Mouse (Mus musculus) liver, embryonic 12.5 days (tissue): ENCODE results near the gene Dhh. TPM values are rescaled to one million over a fixed set of nuclear protein-coding genes. Genes with fewer than 3 reads are reported as not detected.
A peak's percentile ranks its signal among the peaks of the same experiment; 100 is the strongest.

ENCODE experiments used
- ATAC-seq: fragments of 200-750 bp; cut with Nextera tagmentation; 2 replicates; pipeline ENCODE4 v1.8.0; 2017; ENCODE audit warnings: moderate number of reproducible peaks, mild to moderate bottlenecking, moderate library complexity
- H3K27ac ChIP-seq: fragments of 300-500 bp; sonication (generic); 2 replicates; pipeline ENCODE4 v1.5.1; 2016; ENCODE audit warnings: mild to moderate bottlenecking
- H3K27me3 ChIP-seq: fragments of 300-500 bp; sonication (generic); replicated peaks from 2 replicates; pipeline ENCODE4 v1.6.1; 2016; ENCODE audit warnings: mild to moderate bottlenecking, moderate library complexity
- H3K36me3 ChIP-seq: fragments of 300-500 bp; sonication (generic); 2 replicates; pipeline ENCODE4 v1.6.1; 2016; ENCODE audit warnings: mild to moderate bottlenecking, moderate library complexity
- H3K4me1 ChIP-seq: fragments of 300-500 bp; sonication (generic); 2 replicates; pipeline ENCODE4 v1.6.1; 2016
- H3K4me2 ChIP-seq: fragments of 300-500 bp; sonication (generic); 2 replicates; pipeline ENCODE4 v1.6.1; 2016; ENCODE audit warnings: mild to moderate bottlenecking, moderate library complexity
- H3K4me3 ChIP-seq: fragments of 300-500 bp; sonication (generic); 2 replicates; pipeline ENCODE4 v1.5.1; 2016; ENCODE audit warnings: mild to moderate bottlenecking, moderate library complexity
- H3K9ac ChIP-seq: fragments of 300-500 bp; sonication (generic); 2 replicates; pipeline ENCODE4 v1.6.1; 2016; ENCODE audit warnings: mild to moderate bottlenecking, moderate library complexity
- H3K9me3 ChIP-seq: fragments of 300-500 bp; sonication (generic); replicated peaks from 2 replicates; pipeline ENCODE4 v1.6.1; 2016; ENCODE audit warnings: mild to moderate bottlenecking, moderate library complexity
- WGBS: fragments of 180-500 bp; shearing (Covaris S2); methylation state at CpG from one replicate; pipeline ENCODE4 v1.1.7; 2016; ENCODE audit not compliant: insufficient replicate concordance; 5-methylcytosine and 5-hydroxymethylcytosine counted together
- polyA plus RNA-seq: library from polyadenylated mRNA; unstranded; fragments of >200 nt; fragmentation: Nextera tagmentation; extraction: Ambion mirVana; gene quantifications from 2 replicates; pipeline ENCODE4 v1.2.1, GENCODE M21; 2016

Gene Dhh
- polyA plus RNA-seq, 1 experiment from 2014 or later: 0.25 TPM

GRCm38 (mm10) chr15:98904692-98905091, 6.4 kb upstream of the Dhh start:
- no peak overlapping the region; the same call in 1 of the 2 replicates for H3K9ac ChIP-seq

GRCm38 (mm10) chr15:98902600-98902999, 4.3 kb upstream of the Dhh start:
- H3K4me1 ChIP-seq: peaks cover 11% of the 10 kb centered on the region
- no peak overlapping the region for H3K27ac ChIP-seq
- no peak overlapping the region for H3K9ac ChIP-seq
- H3K9me3 ChIP-seq: no peaks in the 10 kb centered on the region
- H3K4me2 ChIP-seq: no peak overlapping the region
- H3K4me3 ChIP-seq: no peak overlapping the region
- H3K36me3 ChIP-seq: peaks cover 8% of the 10 kb centered on the region
- ATAC-seq: no peak
- peaks cover 43% of the 10 kb centered on the region for H3K27me3 ChIP-seq
- 82% methylated on average over 2 of the region's 2 CpGs for WGBS

More at GRCm38 (mm10) chr15:98904692-98905091, 6.4 kb upstream of the Dhh start:
- Histone ChIP-seq H3K27ac (no peak overlapping the region), H3K4me2 (no peak overlapping the region), H3K36me3 (peaks cover 22% of the 10 kb centered on the region), H3K27me3 (peaks cover 23% of the 10 kb centered on the region), H3K4me3 (no peak overlapping the region), H3K9me3 (no peaks in the 10 kb centered on the region), H3K4me1 (no peaks in the 10 kb centered on the region)
- WGBS: 31% methylated on average over 10 of the region's 10 CpGs
- ATAC-seq: peak; percentile 22; the same call in 1 of the 2 replicates

GRCm38 (mm10) chr15:98901530-98901929, 3.2 kb upstream of the Dhh start:
- no peak overlapping the region for H3K27ac ChIP-seq
- H3K4me1 ChIP-seq: peaks cover 22% of the 10 kb centered on the region
- H3K9me3 ChIP-seq: no peaks in the 10 kb centered on the region
- no peak overlapping the region for H3K4me2 ChIP-seq
- ATAC-seq: no peak
- no peak overlapping the region for H3K9ac ChIP-seq
- H3K36me3 ChIP-seq: peaks cover 5% of the 10 kb centered on the region
- peaks cover 54% of the 10 kb centered on the region for H3K27me3 ChIP-seq
- H3K4me3 ChIP-seq: no peak overlapping the region
- whole genome bisulfite sequencing: 28% methylated on average over 1 of the region's 1 CpGs

GRCm38 (mm10) chr15:98897495-98897894, 845 bp downstream of the Dhh start:
- Histone ChIP-seq H3K36me3 (no peaks in the 10 kb centered on the region), H3K4me3 (peak overlapping the region; percentile 18; the same call in 1 of the 2 replicates), H3K9ac (no peak overlapping the region), H3K4me1 (peaks cover 60% of the 10 kb centered on the region), H3K4me2 (peak overlapping the region; percentile 40), H3K27ac (no peak overlapping the region), H3K9me3 (no peaks in the 10 kb centered on the region), H3K27me3 (peaks cover 92% of the 10 kb centered on the region)
- no peak for ATAC-seq
- WGBS: 6% methylated on average over 10 of the region's 10 CpGs

GRCm38 (mm10) chr15:98895635-98896589, 2.4 kb downstream of the Dhh start:
- 2% methylated on average over 41 of the region's 41 CpGs for WGBS
- Histone ChIP-seq H3K4me3 (peak overlapping the region; percentile 34), H3K9ac (peak overlapping the region; percentile 10; the same call in 1 of the 2 replicates), H3K27ac (no peak overlapping the region), H3K9me3 (no peaks in the 10 kb centered on the region), H3K36me3 (no peaks in the 10 kb centered on the region), H3K27me3 (peaks cover 93% of the 10 kb centered on the region), H3K4me2 (peak overlapping the region; percentile 83), H3K4me1 (peaks cover 76% of the 10 kb centered on the region)
- ATAC-seq: peak; percentile 70

- Histone ChIP-seq H3K36me3 (no peaks in the 10 kb centered on the region), H3K27ac (no peak overlapping the region), H3K9me3 (no peaks in the 10 kb centered on the region), H3K4me1 (peaks cover 76% of the 10 kb centered on the region), H3K4me3 (peak overlapping the region; percentile 53), H3K9ac (no peak overlapping the region), H3K27me3 (peaks cover 84% of the 10 kb centered on the region), H3K4me2 (peak overlapping the region; percentile 83)
- ATAC-seq: no peak
- whole genome bisulfite sequencing: 2% methylated on average over 38 of the region's 38 CpGs
These were observed 3.4 kb downstream of the Dhh start for GRCm38 (mm10) chr15:98894746-98895634.

- ATAC-seq: no peak
- peak within 1 kb of the TSS; percentile 83 for H3K4me2 ChIP-seq
- 0 out of 2 replicates have a peak within 1 kb of the TSS, but pooled peaks have one; percentile 40 for H3K9ac ChIP-seq
- WGBS: under 1% methylated on average over 77 of the region's 77 CpGs
- H3K27ac ChIP-seq: no peak within 1 kb of the TSS
- no peaks in the 10 kb centered on the region for H3K9me3 ChIP-seq
- peak within 1 kb of the TSS; percentile 53 for H3K4me3 ChIP-seq
- peaks cover 76% of the 10 kb centered on the region for H3K27me3 ChIP-seq
- H3K36me3 ChIP-seq: no peaks in the 10 kb centered on the region
- H3K4me1 ChIP-seq: peaks cover 76% of the 10 kb centered on the region
These were observed 4.2 kb downstream of the Dhh start, which contains the start of gene Rhebl1 for GRCm38 (mm10) chr15:98893940-98894745. TSS of gene Rhebl1 (minus strand) at chr15:98894540.

GRCm38 (mm10) chr15:98893036-98893435, 5.3 kb downstream of the Dhh start:
- 58% methylated on average over 4 of the region's 4 CpGs for WGBS
- Histone ChIP-seq H3K9me3 (no peaks in the 10 kb centered on the region), H3K9ac (no peak overlapping the region), H3K4me1 (peaks cover 69% of the 10 kb centered on the region), H3K27me3 (peaks cover 70% of the 10 kb centered on the region), H3K4me2 (peak overlapping the region; percentile 83), H3K4me3 (no peak overlapping the region), H3K27ac (no peak overlapping the region), H3K36me3 (no peaks in the 10 kb centered on the region)
- no peak for ATAC-seq

GRCm38 (mm10) chr15:98891907-98892606, 6.3 kb downstream of the Dhh start:
- Histone ChIP-seq H3K36me3 (no peaks in the 10 kb centered on the region), H3K4me3 (no peak overlapping the region), H3K4me1 (peaks cover 60% of the 10 kb centered on the region), H3K9ac (no peak overlapping the region), H3K9me3 (no peaks in the 10 kb centered on the region), H3K4me2 (peak overlapping the region; percentile 59), H3K27ac (no peak overlapping the region), H3K27me3 (peaks cover 60% of the 10 kb centered on the region)
- WGBS: 6% methylated on average over 6 of the region's 6 CpGs
- ATAC-seq: peak; percentile 64

- Histone ChIP-seq H3K4me1 (peaks cover 52% of the 10 kb centered on the region), H3K9me3 (no peaks in the 10 kb centered on the region), H3K4me2 (peak overlapping the region; percentile 59), H3K9ac (no peak overlapping the region), H3K4me3 (peak overlapping the region; percentile 29), H3K36me3 (no peaks in the 10 kb centered on the region), H3K27ac (no peak overlapping the region), H3K27me3 (peaks cover 58% of the 10 kb centered on the region)
- 19% methylated on average over 19 of the region's 19 CpGs for WGBS
- ATAC-seq: no peak
These were observed 7.1 kb downstream of the Dhh start for GRCm38 (mm10) chr15:98891198-98891742.
